ENCODE assay signal across 14 mouse cellular contexts in the genomic region with DNA sequence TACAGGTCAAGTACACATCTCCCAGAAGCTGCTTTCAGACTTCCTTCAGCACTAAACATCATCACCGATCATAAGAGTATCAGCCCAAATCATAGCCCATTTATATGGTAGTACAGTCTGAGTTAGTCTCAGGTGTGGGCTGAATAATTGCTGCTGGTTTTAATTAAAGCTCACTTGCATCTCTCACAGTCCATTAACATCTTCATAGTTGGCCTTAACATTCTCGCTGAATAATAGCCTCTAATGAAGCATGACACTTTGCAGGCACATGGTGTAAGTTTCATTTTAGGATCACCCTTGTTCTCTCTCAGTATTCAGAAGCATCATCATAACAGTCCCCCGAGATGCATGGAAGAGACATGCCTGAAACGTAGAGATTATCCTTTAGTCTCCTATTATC.
"Had no signal": no experiment of that assay in that cellular context is flagged by ENCODE, and none has a peak within 500 bp of the region (broad histone marks: within the 10 kb centered on the region; RNA-seq: fewer than 3 reads in every experiment).

No protein-coding gene starts in this region.

- H3K9me3 ChIP-seq: limb, embryonic 15.5 days; liver, embryonic 12.5 days; lung, embryonic 15.5 days; megakaryocyte, embryonic 14.5 days; midbrain, embryonic 12.5 days had no signal

- H3K4me1 ChIP-seq: limb, embryonic 15.5 days; liver, embryonic 12.5 days; lung, embryonic 15.5 days; megakaryocyte, embryonic 14.5 days; midbrain, embryonic 12.5 days had no signal

- H3K4me3 ChIP-seq: limb, embryonic 15.5 days; liver, embryonic 12.5 days; lung, embryonic 15.5 days; megakaryocyte, embryonic 14.5 days; midbrain, embryonic 12.5 days had no signal

- ATAC-seq: liver, embryonic 12.5 days had no signal

- H3K27me3 ChIP-seq: limb, embryonic 15.5 days; liver, embryonic 12.5 days; lung, embryonic 15.5 days; megakaryocyte, embryonic 14.5 days; midbrain, embryonic 12.5 days had no signal

- H3K4me2 ChIP-seq: limb, embryonic 15.5 days; liver, embryonic 12.5 days; lung, embryonic 15.5 days; midbrain, embryonic 12.5 days had no signal

- H3K36me3 ChIP-seq: limb, embryonic 15.5 days; liver, embryonic 12.5 days; lung, embryonic 15.5 days; midbrain, embryonic 12.5 days had no signal

- H3K9ac ChIP-seq: limb, embryonic 15.5 days; liver, embryonic 12.5 days; lung, embryonic 15.5 days; midbrain, embryonic 12.5 days had no signal

- H3K27ac ChIP-seq: kidney, postnatal 0 days; limb, embryonic 15.5 days; liver, embryonic 12.5 days; lung, embryonic 15.5 days; macrophage; midbrain, embryonic 12.5 days; stomach, postnatal 0 days had no signal

- DNase-seq: kidney, adult 9 months; kidney, postnatal 36 days; layer of hippocampus, adult 9-11 months; layer of hippocampus, postnatal 36 days; lung, postnatal 14 days; thymus, postnatal 4 days had no signal
